Mouse (Mus musculus) midbrain, embryonic 10.5 days (tissue): Measurements from ENCODE around the gene Frs2. TPM values are rescaled to one million over a fixed set of nuclear protein-coding genes. Genes with fewer than 3 reads are reported as not detected.

Source experiments
- polyA plus RNA-seq: library from polyadenylated mRNA; unstranded; fragments of >200 nt; fragmentation: Nextera tagmentation; extraction: Ambion mirVana; gene quantifications from 2 replicates; pipeline ENCODE4 v1.2.1, GENCODE M21; 2016

Frs2 gene
- polyA plus RNA-seq, 1 experiment from 2014 or later = 16.0 TPM

Other genes starting within 250 kb of the Frs2 start
- 43.2 and 47.3 TPM in 2 replicates for gene Rab3ip, start 197.8 kb downstream of the Frs2 start, polyA plus RNA-seq
- gene Gm10271, start 175.9 kb downstream of the Frs2 start, polyA plus RNA-seq = not detected in 2 replicates
- 0.12 TPM in 2 replicates for gene Best3, start 162.2 kb downstream of the Frs2 start, polyA plus RNA-seq
- 0.11 TPM in 1 of 2 replicates, not detected in the other for gene Lrrc10, start 103.2 kb downstream of the Frs2 start, polyA plus RNA-seq
- 290 and 327 TPM in 2 replicates for gene Cct2, start 84.7 kb downstream of the Frs2 start, polyA plus RNA-seq
- 124 and 130 TPM in 2 replicates for gene Yeats4, start 76.0 kb upstream of the Frs2 start, polyA plus RNA-seq
- gene 9530003J23Rik, start 90.2 kb upstream of the Frs2 start, polyA plus RNA-seq = not detected in 2 replicates
- 10.8 and 14.9 TPM in 2 replicates for gene Lyz2, start 133.8 kb upstream of the Frs2 start, polyA plus RNA-seq
- gene Lyz1, start 144.3 kb upstream of the Frs2 start, polyA plus RNA-seq = not detected in 2 replicates
- gene Cpsf6, start 231.5 kb upstream of the Frs2 start, polyA plus RNA-seq = 222 and 239 TPM in 2 replicates